Mouse (Mus musculus): Measurements from ENCODE around the gene Slc19a1. TPM values are rescaled to one million over a fixed set of nuclear protein-coding genes. Genes with fewer than 3 reads are reported as not detected.

Slc19a1 gene
- total and polyA plus RNA-seq, 2 experiments from 2014 or later, result 45.5 to 49.8 TPM

DNA sequence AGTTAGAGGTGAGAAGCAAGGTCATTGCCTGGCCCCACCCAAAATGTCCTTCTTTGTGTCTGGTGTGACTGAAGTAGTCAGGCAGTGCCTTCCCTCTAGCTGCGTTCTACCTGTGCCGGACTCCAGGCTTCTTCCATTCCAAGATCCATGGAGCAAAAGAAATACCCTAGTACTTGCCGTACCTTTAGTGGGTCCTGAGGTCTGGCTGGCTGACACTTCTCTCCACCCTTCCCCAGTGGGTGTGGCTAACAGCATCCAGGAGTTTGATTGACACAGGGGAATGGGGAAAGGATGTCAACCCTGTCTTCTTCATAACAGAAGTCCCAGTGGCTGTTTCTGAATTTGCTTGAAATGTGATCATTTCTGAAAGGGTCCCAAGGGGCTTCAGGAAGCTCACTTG is 16.6 kb downstream of the Slc19a1 start:
- H3K36me3 ChIP-seq (ENCODE audit: insufficient read depth, low read length), result peaks cover 42% of the 10 kb centered on the region

DNA sequence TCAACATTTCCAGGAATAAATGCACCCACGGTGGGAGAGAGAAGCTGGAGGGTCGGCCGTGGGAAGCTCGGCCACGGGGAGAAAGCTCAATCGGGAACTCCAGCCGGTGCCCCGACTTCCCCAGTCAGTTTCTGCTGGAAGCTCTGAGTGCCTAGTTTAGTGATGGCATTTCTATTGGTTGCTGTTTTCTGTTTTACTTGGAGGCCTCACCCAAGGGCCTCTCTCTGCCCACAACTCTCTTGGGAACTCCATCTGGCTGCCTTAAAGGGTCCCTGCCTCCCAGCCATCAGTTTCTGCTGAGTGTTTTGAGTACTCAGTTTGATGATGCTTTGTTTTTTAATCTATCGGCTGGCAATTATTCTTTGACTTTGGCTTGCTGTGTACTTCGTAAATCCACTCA is 24.7 kb downstream of the Slc19a1 start:
- H3K4me3 ChIP-seq (ENCODE audit: low read length), result no peak overlapping the region
- 67% methylated on average over 10 of the region's 10 CpGs for WGBS
- H3K4me1 ChIP-seq (ENCODE audit: insufficient read depth, low read length), result no peaks in the 10 kb centered on the region
- H3K36me3 ChIP-seq (ENCODE audit: insufficient read depth, low read length), result no peaks in the 10 kb centered on the region; the same call in 1 of the 2 replicates
- H3K4me2 ChIP-seq (ENCODE audit: low read depth, low read length), result no peak overlapping the region
- ATAC-seq (no peak), DNase-seq (ENCODE audit: low spot score) (no peak)
- no peak; the same call in 1 of the 2 replicates for TF ChIP-seq CTCF (IDR thresholded peaks at IDR 0.05; ENCODE audit: low read depth)
- H3K27me3 ChIP-seq (ENCODE audit: insufficient read depth, low read length), result no peaks in the 10 kb centered on the region
- H3K9me3 ChIP-seq (ENCODE audit: low read length), result no peaks in the 10 kb centered on the region
- H3K27ac ChIP-seq, result peak overlapping the region; percentile 27; the same call in 1 of the 2 replicates
- no peak overlapping the region for H3K9ac ChIP-seq (replicated peaks; ENCODE audit: low read length)

More for the DNA sequence above, 16.6 kb downstream of the Slc19a1 start:
- TF ChIP-seq CTCF (IDR thresholded peaks at IDR 0.05; ENCODE audit: low read depth), result no peak
- H3K4me2 ChIP-seq (ENCODE audit: low read depth, low read length), result no peak overlapping the region
- H3K9ac ChIP-seq (replicated peaks; ENCODE audit: low read length), result no peak overlapping the region
- DNase-seq (ENCODE audit: low spot score) (no peak), ATAC-seq (no peak)
- 92% methylated on average over 3 of the region's 3 CpGs for WGBS
- H3K4me3 ChIP-seq (ENCODE audit: low read length), result no peak overlapping the region
- no peaks in the 10 kb centered on the region for H3K9me3 ChIP-seq (ENCODE audit: low read length)
- no peak overlapping the region for H3K27ac ChIP-seq
- no peaks in the 10 kb centered on the region for H3K27me3 ChIP-seq (ENCODE audit: insufficient read depth, low read length)
- no peaks in the 10 kb centered on the region for H3K4me1 ChIP-seq (ENCODE audit: insufficient read depth, low read length)

DNA sequence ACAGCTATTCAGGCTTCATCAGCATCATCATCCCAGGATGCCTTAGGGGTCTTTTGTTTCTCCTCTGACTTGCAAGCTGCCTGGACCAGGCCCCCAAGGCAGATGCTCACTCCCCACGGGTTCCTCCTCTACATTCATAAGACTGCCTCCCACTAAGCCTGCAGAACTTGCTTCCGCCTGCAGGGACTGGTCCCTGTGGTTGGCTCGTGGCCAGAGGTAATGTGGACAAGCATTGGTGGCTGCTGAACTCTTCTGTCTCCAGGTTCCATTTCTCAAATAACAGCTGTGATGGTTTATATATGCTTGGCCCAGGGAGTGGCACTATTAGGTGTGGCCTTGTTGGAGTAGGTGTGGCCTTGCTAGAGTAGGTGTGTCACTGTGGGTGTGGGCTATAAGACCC is 29.4 kb downstream of the Slc19a1 start:
- 60% methylated on average over 3 of the region's 3 CpGs for WGBS
- H3K27me3 ChIP-seq (ENCODE audit: insufficient read depth, low read length), result no peaks in the 10 kb centered on the region
- ATAC-seq (no peak), DNase-seq (ENCODE audit: low spot score) (no peak)
- H3K4me1 ChIP-seq (ENCODE audit: insufficient read depth, low read length), result no peaks in the 10 kb centered on the region
- H3K36me3 ChIP-seq (ENCODE audit: insufficient read depth, low read length), result no peaks in the 10 kb centered on the region
- H3K9me3 ChIP-seq (ENCODE audit: low read length), result no peaks in the 10 kb centered on the region
- H3K9ac ChIP-seq (replicated peaks; ENCODE audit: low read length), result no peak overlapping the region
- no peak overlapping the region for H3K4me2 ChIP-seq (ENCODE audit: low read depth, low read length)
- no peak overlapping the region for H3K27ac ChIP-seq
- TF ChIP-seq CTCF (IDR thresholded peaks at IDR 0.05; ENCODE audit: low read depth), result peak; percentile 23; the same call in 1 of the 2 replicates
- H3K4me3 ChIP-seq (ENCODE audit: low read length), result no peak overlapping the region

DNA sequence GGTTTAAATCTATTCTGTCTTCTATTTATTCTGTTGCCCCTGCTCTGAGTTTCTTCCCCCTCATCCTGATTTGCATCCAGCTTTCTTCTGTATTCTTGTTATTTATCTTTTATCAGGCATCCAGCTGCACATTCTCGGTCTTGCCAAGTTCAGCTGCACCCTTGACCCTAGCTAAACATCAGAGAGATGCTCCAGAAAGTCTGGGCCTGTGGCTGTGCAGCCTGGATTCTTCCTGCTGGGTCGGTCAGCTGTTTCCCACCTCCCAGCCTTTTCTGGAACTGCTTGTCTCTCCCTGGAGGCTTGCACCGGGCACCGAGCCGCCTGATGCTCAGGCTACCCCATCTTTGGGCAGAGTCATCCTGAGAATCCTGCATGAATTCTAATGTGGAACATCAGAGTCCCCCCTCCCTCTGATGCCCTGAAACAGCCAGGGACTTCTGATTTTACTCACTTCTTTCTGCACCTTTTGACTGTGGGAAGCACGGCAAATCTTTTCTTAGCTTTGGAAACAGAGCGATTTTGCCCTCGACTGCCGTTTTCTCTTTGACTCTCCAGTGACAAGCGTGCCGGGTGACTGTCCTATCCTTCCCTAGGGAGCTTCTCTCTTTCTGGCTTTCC is 30.5 kb downstream of the Slc19a1 start:
- 70% methylated on average over 11 of the region's 11 CpGs for WGBS
- DNase-seq (ENCODE audit: low spot score) (no peak), ATAC-seq (no peak)
- H3K4me1 ChIP-seq (ENCODE audit: insufficient read depth, low read length), result no peaks in the 10 kb centered on the region
- H3K9me3 ChIP-seq (ENCODE audit: low read length), result no peaks in the 10 kb centered on the region
- H3K9ac ChIP-seq (replicated peaks; ENCODE audit: low read length), result no peak overlapping the region
- no peak overlapping the region; the same call in 1 of the 2 replicates for H3K27ac ChIP-seq
- no peaks in the 10 kb centered on the region for H3K36me3 ChIP-seq (ENCODE audit: insufficient read depth, low read length)
- H3K4me2 ChIP-seq (ENCODE audit: low read depth, low read length), result no peak overlapping the region
- no peak for TF ChIP-seq CTCF (IDR thresholded peaks at IDR 0.05; ENCODE audit: low read depth)
- H3K4me3 ChIP-seq (ENCODE audit: low read length), result no peak overlapping the region
- no peaks in the 10 kb centered on the region for H3K27me3 ChIP-seq (ENCODE audit: insufficient read depth, low read length)

DNA sequence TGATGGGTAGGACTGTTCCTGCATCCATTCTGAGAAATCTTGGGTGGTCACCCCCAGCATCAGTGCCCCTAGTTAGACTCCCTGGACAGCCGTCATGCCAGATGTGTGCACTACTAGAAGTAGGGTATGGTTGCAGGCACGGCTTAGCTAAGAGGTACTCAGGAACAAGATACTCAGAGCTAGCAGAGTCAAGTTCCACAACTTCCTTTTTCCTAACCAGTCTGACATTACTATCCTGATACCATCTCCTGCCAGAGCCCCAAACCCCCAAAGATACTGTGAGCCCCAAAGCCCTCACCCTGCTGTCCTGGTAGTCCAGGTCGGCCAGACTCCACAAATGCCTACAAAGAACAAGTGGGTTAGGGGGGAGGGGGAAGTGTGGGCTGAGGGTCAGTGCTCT is 32.2 kb downstream of the Slc19a1 start:
- Histone ChIP-seq H3K4me2 (ENCODE audit: low read depth, low read length) (no peak overlapping the region), H3K36me3 (ENCODE audit: insufficient read depth, low read length) (no peaks in the 10 kb centered on the region), H3K9me3 (ENCODE audit: low read length) (no peaks in the 10 kb centered on the region), H3K4me3 (ENCODE audit: low read length) (no peak overlapping the region), H3K27ac (no peak overlapping the region), H3K9ac (replicated peaks; ENCODE audit: low read length) (no peak overlapping the region), H3K27me3 (ENCODE audit: insufficient read depth, low read length) (no peaks in the 10 kb centered on the region), H3K4me1 (ENCODE audit: insufficient read depth, low read length) (no peaks in the 10 kb centered on the region)
- no peak for ATAC-seq
- WGBS, result 96% methylated on average over 3 of the region's 3 CpGs
- DNase-seq (ENCODE audit: low spot score), result no peak
- TF ChIP-seq CTCF (IDR thresholded peaks at IDR 0.05; ENCODE audit: low read depth), result no peak

DNA sequence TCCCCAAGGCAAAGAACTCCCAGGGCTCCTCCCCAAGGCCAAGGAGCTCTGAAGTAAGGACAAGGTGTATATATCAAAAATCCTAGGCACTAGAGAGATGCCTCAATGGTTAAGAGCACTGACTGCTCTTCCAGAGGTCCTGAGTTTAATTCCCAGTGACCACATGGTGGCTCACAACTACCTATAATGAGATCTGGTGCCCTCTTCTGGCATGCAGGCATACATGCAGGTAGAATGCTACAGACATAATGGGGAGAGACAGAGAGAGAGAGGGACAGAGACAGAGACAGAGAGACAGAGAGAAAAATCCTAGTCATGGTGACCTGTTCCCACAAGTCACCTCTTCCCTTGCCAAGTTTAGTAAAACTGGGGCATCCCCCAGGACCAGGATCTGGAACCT is 32.6 kb downstream of the Slc19a1 start:
- H3K9me3 ChIP-seq (ENCODE audit: low read length), result no peaks in the 10 kb centered on the region
- H3K4me2 ChIP-seq (ENCODE audit: low read depth, low read length), result no peak overlapping the region
- no peak overlapping the region for H3K4me3 ChIP-seq (ENCODE audit: low read length)
- H3K4me1 ChIP-seq (ENCODE audit: insufficient read depth, low read length), result no peaks in the 10 kb centered on the region
- H3K9ac ChIP-seq (replicated peaks; ENCODE audit: low read length), result no peak overlapping the region
- no peaks in the 10 kb centered on the region for H3K27me3 ChIP-seq (ENCODE audit: insufficient read depth, low read length)
- H3K36me3 ChIP-seq (ENCODE audit: insufficient read depth, low read length), result no peaks in the 10 kb centered on the region
- DNase-seq (ENCODE audit: low spot score) (no peak), ATAC-seq (no peak)
- H3K27ac ChIP-seq, result no peak overlapping the region
- TF ChIP-seq CTCF (IDR thresholded peaks at IDR 0.05; ENCODE audit: low read depth), result peak; percentile 42

DNA sequence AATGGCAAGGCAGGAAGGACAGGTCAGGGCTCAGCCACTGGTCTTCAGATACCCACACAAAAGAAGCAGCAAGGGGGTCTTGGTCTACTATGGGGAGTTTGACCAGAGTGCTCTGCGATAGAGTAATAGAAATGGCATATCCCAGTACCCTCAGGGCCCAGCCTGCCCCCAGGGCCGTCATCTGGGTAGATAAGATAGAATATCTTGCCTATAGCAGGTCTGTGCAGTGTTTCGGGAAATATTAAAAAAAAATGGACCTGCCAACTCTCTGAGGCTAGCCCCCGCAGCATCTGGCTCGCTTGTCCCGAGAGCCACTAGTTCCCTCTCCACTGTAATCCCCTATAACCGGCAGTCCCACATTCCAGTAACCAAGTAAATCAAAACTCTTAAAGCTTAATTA is 36.4 kb downstream of the Slc19a1 start:
- no peaks in the 10 kb centered on the region for H3K4me1 ChIP-seq (ENCODE audit: insufficient read depth, low read length)
- H3K36me3 ChIP-seq (ENCODE audit: insufficient read depth, low read length), result no peaks in the 10 kb centered on the region
- H3K4me2 ChIP-seq (ENCODE audit: low read depth, low read length), result no peak overlapping the region
- no peaks in the 10 kb centered on the region for H3K27me3 ChIP-seq (ENCODE audit: insufficient read depth, low read length)
- no peak overlapping the region for H3K27ac ChIP-seq
- H3K4me3 ChIP-seq (ENCODE audit: low read length), result no peak overlapping the region
- H3K9ac ChIP-seq (replicated peaks; ENCODE audit: low read length), result no peak overlapping the region
- DNase-seq (ENCODE audit: low spot score) (no peak), ATAC-seq (no peak)
- 94% methylated on average over 7 of the region's 7 CpGs for WGBS
- no peaks in the 10 kb centered on the region for H3K9me3 ChIP-seq (ENCODE audit: low read length)
- no peak for TF ChIP-seq CTCF (IDR thresholded peaks at IDR 0.05; ENCODE audit: low read depth)
